Mouse (Mus musculus): ENCODE results near the gene Lrpprc. TPM values are rescaled to one million over a fixed set of nuclear protein-coding genes. Genes with fewer than 3 reads are reported as not detected.

Gene Lrpprc
- polyA plus RNA-seq, 1 experiment from 2014 or later = 58.4 TPM

- peaks cover 5% of the 10 kb centered on the region; the same call in 1 of the 2 replicates for H3K4me1 ChIP-seq (ENCODE audit: control insufficient read depth, insufficient read depth, low read length)
- no peak overlapping the region for H3K4me2 ChIP-seq (ENCODE audit: low read depth)
- H3K27ac ChIP-seq (ENCODE audit: low read depth, low read length) = no peak overlapping the region
- H3K9me3 ChIP-seq (ENCODE audit: control insufficient read depth, low read length) = no peaks in the 10 kb centered on the region
- H3K27me3 ChIP-seq (ENCODE audit: control insufficient read depth, insufficient read depth, low read length) = no peaks in the 10 kb centered on the region
- no peak overlapping the region for H3K4me3 ChIP-seq (ENCODE audit: low read depth, low read length)
- no peak for ATAC-seq (ENCODE audit: insufficient read depth, low FRiP score, low TSS enrichment)
- DNase-seq (ENCODE audit: low spot score) = no peak
- no peaks in the 10 kb centered on the region for H3K36me3 ChIP-seq (ENCODE audit: control insufficient read depth, insufficient read depth, low read length)
- no peak overlapping the region for H3K9ac ChIP-seq (ENCODE audit: low read length)
- 83% methylated on average over 2 of the region's 2 CpGs for WGBS
These were observed 38.3 kb downstream of the Lrpprc start for GRCm38 (mm10) chr17:84752286-84752685.

GRCm38 (mm10) chr17:84751630-84752191 lies 38.9 kb downstream of the Lrpprc start:
- H3K9ac ChIP-seq (ENCODE audit: low read length) = no peak overlapping the region
- peaks cover 5% of the 10 kb centered on the region; the same call in 1 of the 2 replicates for H3K4me1 ChIP-seq (ENCODE audit: control insufficient read depth, insufficient read depth, low read length)
- no peaks in the 10 kb centered on the region for H3K36me3 ChIP-seq (ENCODE audit: control insufficient read depth, insufficient read depth, low read length)
- no peak overlapping the region for H3K4me3 ChIP-seq (ENCODE audit: low read depth, low read length)
- ATAC-seq (ENCODE audit: insufficient read depth, low FRiP score, low TSS enrichment) (peak; percentile 69; the same call in 1 of the 2 replicates), DNase-seq (ENCODE audit: low spot score) (no peak)
- H3K9me3 ChIP-seq (ENCODE audit: control insufficient read depth, low read length) = no peaks in the 10 kb centered on the region
- no peaks in the 10 kb centered on the region for H3K27me3 ChIP-seq (ENCODE audit: control insufficient read depth, insufficient read depth, low read length)
- WGBS = 74% methylated on average over 8 of the region's 8 CpGs
- no peak overlapping the region for H3K27ac ChIP-seq (ENCODE audit: low read depth, low read length)
- H3K4me2 ChIP-seq (ENCODE audit: low read depth) = no peak overlapping the region

- Histone ChIP-seq H3K27me3 (ENCODE audit: control insufficient read depth, insufficient read depth, low read length) (no peaks in the 10 kb centered on the region), H3K4me1 (ENCODE audit: control insufficient read depth, insufficient read depth, low read length) (peaks cover 5% of the 10 kb centered on the region; the same call in 1 of the 2 replicates), H3K27ac (ENCODE audit: low read depth, low read length) (no peak overlapping the region), H3K9me3 (ENCODE audit: control insufficient read depth, low read length) (no peaks in the 10 kb centered on the region), H3K4me3 (ENCODE audit: low read depth, low read length) (no peak overlapping the region), H3K9ac (ENCODE audit: low read length) (no peak overlapping the region), H3K36me3 (ENCODE audit: control insufficient read depth, insufficient read depth, low read length) (no peaks in the 10 kb centered on the region), H3K4me2 (ENCODE audit: low read depth) (no peak overlapping the region)
- ATAC-seq (ENCODE audit: insufficient read depth, low FRiP score, low TSS enrichment) = no peak
- 61% methylated on average over 4 of the region's 4 CpGs for WGBS
- no peak for DNase-seq (ENCODE audit: low spot score)
These were observed 40.5 kb downstream of the Lrpprc start for GRCm38 (mm10) chr17:84750130-84750529.

GRCm38 (mm10) chr17:84749297-84749696 lies 41.3 kb downstream of the Lrpprc start:
- Histone ChIP-seq H3K4me2 (ENCODE audit: low read depth) (no peak overlapping the region), H3K27me3 (ENCODE audit: control insufficient read depth, insufficient read depth, low read length) (no peaks in the 10 kb centered on the region), H3K36me3 (ENCODE audit: control insufficient read depth, insufficient read depth, low read length) (no peaks in the 10 kb centered on the region), H3K4me3 (ENCODE audit: low read depth, low read length) (no peak overlapping the region), H3K4me1 (ENCODE audit: control insufficient read depth, insufficient read depth, low read length) (peaks cover 5% of the 10 kb centered on the region; the same call in 1 of the 2 replicates), H3K9ac (ENCODE audit: low read length) (no peak overlapping the region), H3K27ac (ENCODE audit: low read depth, low read length) (no peak overlapping the region), H3K9me3 (ENCODE audit: control insufficient read depth, low read length) (no peaks in the 10 kb centered on the region)
- WGBS = 70% methylated on average over 8 of the region's 8 CpGs
- DNase-seq (ENCODE audit: low spot score) (no peak), ATAC-seq (ENCODE audit: insufficient read depth, low FRiP score, low TSS enrichment) (0 out of 2 replicates have a peak, but pooled peaks have one; percentile 58)

- ATAC-seq (ENCODE audit: insufficient read depth, low FRiP score, low TSS enrichment) (no peak), DNase-seq (ENCODE audit: low spot score) (no peak)
- H3K27ac ChIP-seq (ENCODE audit: low read depth, low read length) = no peak overlapping the region
- H3K9ac ChIP-seq (ENCODE audit: low read length) = no peak overlapping the region
- H3K9me3 ChIP-seq (ENCODE audit: control insufficient read depth, low read length) = no peaks in the 10 kb centered on the region
- H3K36me3 ChIP-seq (ENCODE audit: control insufficient read depth, insufficient read depth, low read length) = no peaks in the 10 kb centered on the region
- H3K4me3 ChIP-seq (ENCODE audit: low read depth, low read length) = no peak overlapping the region
- H3K27me3 ChIP-seq (ENCODE audit: control insufficient read depth, insufficient read depth, low read length) = no peaks in the 10 kb centered on the region
- H3K4me2 ChIP-seq (ENCODE audit: low read depth) = no peak overlapping the region
- 91% methylated on average over 9 of the region's 9 CpGs for WGBS
- H3K4me1 ChIP-seq (ENCODE audit: control insufficient read depth, insufficient read depth, low read length) = peaks cover 5% of the 10 kb centered on the region; the same call in 1 of the 2 replicates
These were observed 42.4 kb downstream of the Lrpprc start for GRCm38 (mm10) chr17:84748152-84748682.

- Histone ChIP-seq H3K9ac (ENCODE audit: low read length) (no peak overlapping the region), H3K27me3 (ENCODE audit: control insufficient read depth, insufficient read depth, low read length) (no peaks in the 10 kb centered on the region), H3K4me1 (ENCODE audit: control insufficient read depth, insufficient read depth, low read length) (peaks cover 5% of the 10 kb centered on the region; the same call in 1 of the 2 replicates), H3K27ac (ENCODE audit: low read depth, low read length) (no peak overlapping the region), H3K36me3 (ENCODE audit: control insufficient read depth, insufficient read depth, low read length) (no peaks in the 10 kb centered on the region), H3K4me2 (ENCODE audit: low read depth) (no peak overlapping the region), H3K9me3 (ENCODE audit: control insufficient read depth, low read length) (no peaks in the 10 kb centered on the region), H3K4me3 (ENCODE audit: low read depth, low read length) (no peak overlapping the region)
- 89% methylated on average over 6 of the region's 6 CpGs for WGBS
- no peak for DNase-seq (ENCODE audit: low spot score)
- ATAC-seq (ENCODE audit: insufficient read depth, low FRiP score, low TSS enrichment) = no peak
These were observed 43.4 kb downstream of the Lrpprc start for GRCm38 (mm10) chr17:84747212-84747611.

- H3K27ac ChIP-seq (ENCODE audit: low read depth, low read length) = no peak overlapping the region
- no peak overlapping the region for H3K4me2 ChIP-seq (ENCODE audit: low read depth)
- H3K4me3 ChIP-seq (ENCODE audit: low read depth, low read length) = no peak overlapping the region
- peaks cover under 1% of the 10 kb centered on the region; the same call in 1 of the 2 replicates for H3K4me1 ChIP-seq (ENCODE audit: control insufficient read depth, insufficient read depth, low read length)
- WGBS = 76% methylated on average over 9 of the region's 9 CpGs
- no peaks in the 10 kb centered on the region for H3K27me3 ChIP-seq (ENCODE audit: control insufficient read depth, insufficient read depth, low read length)
- no peak for DNase-seq (ENCODE audit: low spot score)
- no peak overlapping the region for H3K9ac ChIP-seq (ENCODE audit: low read length)
- H3K9me3 ChIP-seq (ENCODE audit: control insufficient read depth, low read length) = no peaks in the 10 kb centered on the region
- no peaks in the 10 kb centered on the region for H3K36me3 ChIP-seq (ENCODE audit: control insufficient read depth, insufficient read depth, low read length)
- ATAC-seq (ENCODE audit: insufficient read depth, low FRiP score, low TSS enrichment) = no peak
These were observed 45.6 kb downstream of the Lrpprc start for GRCm38 (mm10) chr17:84745001-84745400.

- no peaks in the 10 kb centered on the region for H3K36me3 ChIP-seq (ENCODE audit: control insufficient read depth, insufficient read depth, low read length)
- H3K4me2 ChIP-seq (ENCODE audit: low read depth) = no peak overlapping the region
- DNase-seq (ENCODE audit: low spot score) (no peak), ATAC-seq (ENCODE audit: insufficient read depth, low FRiP score, low TSS enrichment) (no peak)
- H3K27ac ChIP-seq (ENCODE audit: low read depth, low read length) = no peak overlapping the region
- no peaks in the 10 kb centered on the region for H3K9me3 ChIP-seq (ENCODE audit: control insufficient read depth, low read length)
- no peak overlapping the region for H3K4me3 ChIP-seq (ENCODE audit: low read depth, low read length)
- no peaks in the 10 kb centered on the region for H3K27me3 ChIP-seq (ENCODE audit: control insufficient read depth, insufficient read depth, low read length)
- no peaks in the 10 kb centered on the region for H3K4me1 ChIP-seq (ENCODE audit: control insufficient read depth, insufficient read depth, low read length)
- H3K9ac ChIP-seq (ENCODE audit: low read length) = no peak overlapping the region
- 83% methylated on average over 4 of the region's 4 CpGs for WGBS
These were observed 46.3 kb downstream of the Lrpprc start for GRCm38 (mm10) chr17:84744256-84744655.
